Mouse (Mus musculus) thymus, postnatal 0 days (tissue): Measurements from ENCODE around the gene Prex1. TPM values are rescaled to one million over a fixed set of nuclear protein-coding genes. Genes with fewer than 3 reads are reported as not detected.

Source experiments
- DNase-seq: peaks from one replicate; pipeline ENCODE4 v3.0.0-alpha.2; 2015; ENCODE audit warnings: low spot score
- polyA plus RNA-seq: library from polyadenylated mRNA; unstranded; fragments of >200 nt; fragmentation: Nextera tagmentation; extraction: Ambion mirVana; gene quantifications from 2 replicates; pipeline ENCODE4 v1.2.1, GENCODE M21; 2015

Gene Prex1
- polyA plus RNA-seq, 1 experiment from 2014 or later: 49.8 TPM

GRCm38 (mm10) chr2:166563076-166563475 is 150.6 kb downstream of the Prex1 start:
- no peak for DNase-seq

DNA sequence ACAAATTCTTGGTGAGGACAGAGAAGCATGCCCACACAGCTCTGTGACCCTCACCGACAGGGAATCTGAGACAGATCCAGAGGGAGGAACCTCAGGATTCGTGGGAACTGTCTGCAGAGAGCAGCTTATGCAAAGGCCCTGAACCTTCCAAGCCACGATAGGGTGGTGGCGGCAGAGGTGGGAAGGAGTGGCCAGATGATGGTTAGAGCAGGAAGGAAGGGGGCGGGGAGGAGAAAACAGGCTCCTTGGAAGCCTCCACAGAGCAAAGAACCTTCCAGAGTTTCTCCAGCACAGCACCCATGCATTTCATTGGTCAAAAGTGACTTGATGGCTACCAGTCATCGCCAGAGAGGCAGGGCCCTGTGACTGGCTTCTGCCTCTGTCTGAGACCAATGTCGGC is 151.9 kb downstream of the Prex1 start:
- DNase-seq: no peak

DNA sequence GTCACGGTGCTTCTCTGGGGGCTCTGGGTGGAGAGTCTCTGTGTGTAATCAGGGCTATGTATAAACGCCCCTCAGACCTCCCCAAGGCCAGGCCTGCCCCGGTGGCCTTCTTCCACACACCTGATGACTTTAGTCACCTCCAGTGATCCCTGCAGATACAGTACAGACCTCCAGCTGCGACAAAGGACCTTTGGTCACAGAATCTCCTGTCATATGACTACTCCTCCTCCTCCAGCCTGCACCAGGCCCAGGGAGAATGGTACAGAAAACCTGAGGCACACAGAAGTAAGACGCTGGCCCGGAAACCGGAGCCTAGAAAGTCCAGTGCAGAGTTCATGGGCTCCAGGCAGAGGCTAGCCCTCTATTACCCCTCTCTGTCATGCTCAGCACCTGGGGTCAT is 152.8 kb downstream of the Prex1 start:
- DNase-seq: no peak

GRCm38 (mm10) chr2:166559531-166559930 is 154.1 kb downstream of the Prex1 start:
- no peak for DNase-seq

DNA sequence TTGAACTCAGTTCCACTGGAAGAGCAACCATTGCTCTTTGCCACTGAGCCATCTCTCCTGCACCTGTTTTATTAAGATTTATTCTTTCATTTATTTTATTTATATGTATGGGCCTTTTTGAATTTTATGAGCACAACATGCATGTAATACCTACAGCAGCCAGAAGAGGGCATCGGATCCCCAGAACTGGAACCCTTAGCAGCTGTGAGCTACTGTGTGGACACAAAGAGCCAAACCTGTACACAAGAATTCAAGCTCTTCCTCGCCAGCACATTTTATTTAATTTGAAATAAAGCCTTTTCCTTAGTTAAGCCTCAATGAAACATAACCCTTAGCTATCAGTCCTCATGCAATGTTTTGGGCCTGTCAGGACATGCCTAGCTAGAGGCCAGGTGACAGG is 158.1 kb downstream of the Prex1 start:
- DNase-seq: peak; percentile 53

- no peak for DNase-seq
Observed at GRCm38 (mm10) chr2:166554169-166554505, 159.5 kb downstream of the Prex1 start.

- peak; percentile 90 for DNase-seq
Observed at GRCm38 (mm10) chr2:166553502-166554168, 160.0 kb downstream of the Prex1 start.

GRCm38 (mm10) chr2:166552657-166553056 is 161.0 kb downstream of the Prex1 start:
- DNase-seq: no peak

DNA sequence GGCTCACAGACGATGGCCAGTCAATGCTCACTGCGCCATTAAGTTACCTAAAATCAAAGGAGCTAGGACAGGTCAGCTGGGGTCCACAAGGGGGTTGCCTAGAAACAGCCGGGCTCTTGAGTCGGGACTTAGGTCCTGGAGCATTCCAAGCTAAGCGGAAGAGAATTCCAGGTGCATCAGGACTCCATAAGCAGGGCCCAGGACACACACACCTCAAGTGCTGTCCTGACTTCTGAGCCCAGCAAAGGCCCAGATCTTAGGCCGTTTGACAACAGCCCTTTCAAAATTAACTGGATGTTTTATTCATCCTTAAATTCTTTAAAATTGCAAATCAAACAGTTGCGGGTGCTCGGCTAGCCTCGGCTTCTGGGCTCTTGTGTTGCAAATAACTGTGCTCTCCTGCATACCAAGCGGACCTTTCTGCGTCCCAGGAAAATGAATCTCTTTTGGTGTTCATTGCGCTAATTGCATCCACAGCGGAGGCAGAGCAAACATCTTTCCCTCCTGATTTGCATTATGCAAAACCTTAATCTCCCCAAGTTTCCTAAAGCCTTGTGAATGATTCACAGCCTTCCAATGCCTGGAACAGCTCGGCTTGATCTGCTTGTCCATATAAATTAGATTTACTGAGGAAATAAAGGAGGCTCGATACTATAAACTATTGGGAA is 161.7 kb downstream of the Prex1 start:
- DNase-seq: no peak

DNA sequence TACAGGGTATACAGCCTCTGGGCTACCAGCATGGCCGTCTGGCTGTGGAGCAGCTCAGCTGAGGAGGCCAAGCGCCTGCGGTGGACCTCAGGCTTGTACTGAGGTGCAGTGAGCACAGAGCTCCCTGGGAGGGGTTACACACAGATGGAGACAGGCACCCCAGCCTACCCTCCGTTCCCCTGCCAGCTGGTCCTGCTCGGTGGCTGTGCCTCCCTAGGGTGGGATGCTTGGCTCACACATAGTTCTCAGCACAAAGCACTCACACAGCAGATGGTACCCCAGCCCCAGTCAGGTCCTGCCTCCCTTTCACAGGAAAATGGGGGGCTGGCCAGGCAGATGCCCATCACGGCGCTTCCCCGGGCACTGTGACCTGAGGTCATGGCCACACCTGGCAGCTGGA is 163.8 kb downstream of the Prex1 start:
- peak; percentile 65 for DNase-seq

GRCm38 (mm10) chr2:166549069-166549468 is 164.6 kb downstream of the Prex1 start:
- peak; percentile 88 for DNase-seq

DNA sequence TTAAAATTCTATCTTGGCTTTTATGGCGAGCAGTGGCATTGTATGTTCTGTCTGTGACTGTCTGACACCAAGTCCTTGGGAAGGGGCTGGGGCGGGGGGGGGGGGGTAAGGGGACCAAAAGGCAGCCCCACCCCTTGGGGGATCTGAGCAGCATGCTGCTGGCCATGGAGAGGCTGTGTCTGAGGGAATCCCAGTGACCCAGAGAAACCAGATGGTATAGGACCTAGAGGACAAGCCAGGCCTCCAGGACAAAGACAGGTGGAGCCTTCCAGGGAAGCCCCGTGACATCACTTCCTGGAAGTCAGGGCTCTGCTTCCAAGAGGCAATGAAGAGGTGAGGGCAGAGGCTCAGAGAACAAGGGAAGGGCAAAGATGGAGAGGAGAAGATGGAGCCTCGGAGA is 168.1 kb downstream of the Prex1 start:
- no peak for DNase-seq

DNA sequence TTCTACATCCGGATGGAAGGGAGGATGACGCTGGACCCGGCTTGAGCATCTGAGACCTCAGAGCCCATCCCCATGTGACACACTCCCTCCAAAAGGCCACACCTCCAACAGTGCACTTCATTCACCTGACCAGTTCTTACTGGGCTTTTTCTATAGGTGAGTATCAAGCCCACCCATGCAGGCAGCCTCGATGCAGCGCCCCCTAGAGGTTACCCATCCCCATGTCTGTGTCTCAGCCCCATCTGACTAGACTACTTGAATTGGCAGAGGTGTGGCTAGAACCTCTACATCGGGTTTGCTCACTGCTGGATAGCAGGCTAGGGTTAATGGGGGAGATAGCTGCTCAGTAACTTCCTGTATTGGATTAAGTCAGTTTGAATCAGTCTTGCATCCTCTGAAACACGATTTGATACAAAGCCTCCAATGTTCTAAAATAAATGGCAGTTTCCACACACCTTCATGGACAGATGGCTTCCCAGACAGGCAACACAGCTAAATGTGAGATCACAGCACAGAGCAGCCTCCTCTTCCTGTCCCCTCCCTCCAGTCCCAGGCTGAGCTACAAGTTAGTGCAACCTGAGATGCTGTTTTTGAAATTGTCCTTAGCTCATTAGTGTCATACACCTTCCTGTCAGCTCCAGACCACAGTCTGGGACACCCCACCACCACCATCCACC is 168.9 kb downstream of the Prex1 start:
- peak; percentile 51 for DNase-seq

DNA sequence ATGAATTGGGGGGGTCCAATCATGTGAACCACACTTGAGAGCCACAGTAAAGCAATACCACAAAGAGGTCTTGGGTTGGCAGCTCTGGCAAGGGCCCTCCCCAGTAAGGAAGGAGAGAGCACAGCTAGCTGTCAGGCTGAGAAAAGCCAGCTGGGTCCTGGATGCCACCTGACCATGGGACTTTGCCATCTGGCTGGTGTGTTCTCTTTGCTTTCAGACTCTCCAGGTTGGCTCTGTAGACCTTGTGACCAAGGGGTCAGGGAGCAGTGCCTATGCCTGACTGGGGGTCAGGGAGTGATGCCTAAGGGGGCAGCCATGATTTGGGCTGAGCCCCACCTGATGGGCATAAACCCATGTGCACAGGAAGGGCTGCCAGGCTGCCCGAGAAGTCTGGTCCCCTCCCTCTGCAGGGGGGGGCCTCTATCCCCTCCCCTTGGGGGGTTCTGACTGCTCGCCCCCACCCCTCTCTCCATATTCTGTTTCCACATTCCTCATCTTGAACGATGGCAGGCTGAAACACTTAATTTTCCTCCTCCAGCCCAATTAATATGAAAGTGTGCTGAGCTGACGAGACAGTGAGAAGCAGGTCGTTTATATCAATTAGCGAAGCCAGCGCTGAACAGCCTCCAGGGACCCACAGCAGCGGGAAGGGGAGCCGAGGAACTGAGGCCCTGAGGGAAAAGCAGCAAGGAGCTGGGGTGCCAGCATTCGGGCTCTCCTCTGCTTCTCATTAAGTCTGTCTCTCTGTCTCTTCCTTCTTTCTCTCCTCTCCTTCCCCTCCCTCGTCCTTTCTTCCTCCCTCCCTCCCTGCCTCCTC is 172.3 kb downstream of the Prex1 start:
- DNase-seq: no peak

DNA sequence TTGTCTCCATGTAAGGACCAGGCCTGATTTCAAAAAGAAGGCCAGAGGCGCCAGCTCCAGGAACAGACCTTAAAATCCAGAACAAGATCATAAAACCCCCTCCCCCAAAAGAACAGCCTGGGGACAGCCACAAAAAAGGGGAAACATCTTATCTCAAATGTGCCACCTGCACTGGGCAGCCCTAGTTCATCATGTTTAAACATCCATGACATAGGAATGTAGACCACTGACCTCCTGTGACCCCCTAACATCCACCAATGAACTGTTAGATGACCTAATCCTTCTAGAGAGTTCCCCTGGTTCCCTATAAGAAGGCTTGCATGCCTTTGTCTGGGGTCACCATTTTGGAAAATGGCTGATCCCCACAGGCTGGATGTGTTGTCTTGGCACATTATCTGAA is 173.4 kb downstream of the Prex1 start:
- DNase-seq: no peak

DNA sequence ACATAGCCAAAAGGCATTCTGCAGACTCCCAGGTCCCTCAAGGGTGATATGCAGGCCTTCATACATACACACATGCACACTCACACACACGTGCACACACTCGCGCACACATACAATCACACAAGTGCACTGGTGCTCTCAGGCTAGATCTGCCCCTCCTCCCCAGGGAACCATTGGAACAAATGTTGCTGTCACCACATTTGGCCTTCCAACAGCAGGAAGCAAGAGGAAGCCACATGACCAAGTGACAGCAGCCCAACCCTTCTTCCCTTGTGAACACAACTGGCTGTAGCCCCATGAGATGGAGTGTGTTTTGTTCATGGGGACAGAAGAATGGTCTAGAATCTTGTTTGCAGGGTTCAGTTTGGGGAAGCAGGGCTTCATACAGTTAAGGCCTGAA is 176.7 kb downstream of the Prex1 start:
- DNase-seq: no peak

- DNase-seq: no peak
Observed at GRCm38 (mm10) chr2:166535519-166535918, 178.1 kb downstream of the Prex1 start.

DNA sequence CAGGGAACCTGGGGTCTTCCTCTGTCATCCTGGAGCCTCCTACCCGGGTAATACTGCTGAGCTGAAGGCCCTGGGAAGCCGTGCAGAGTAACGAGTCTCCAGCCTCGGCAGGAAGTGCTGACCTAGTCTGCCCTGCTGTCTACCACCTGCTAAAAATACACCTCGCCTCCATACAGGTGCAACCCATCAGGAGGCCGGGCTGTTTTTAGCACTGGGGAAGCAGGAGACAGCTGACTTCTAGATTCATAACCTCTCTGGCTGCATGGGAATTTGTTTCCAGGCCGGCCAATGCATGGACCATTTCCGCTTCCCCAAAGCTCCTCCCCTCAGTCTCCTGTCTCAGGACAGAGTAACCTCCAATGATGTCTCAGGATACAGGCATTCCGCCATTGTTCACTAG is 187.4 kb downstream of the Prex1 start:
- peak; percentile 35 for DNase-seq

- DNase-seq: no peak
Observed at GRCm38 (mm10) chr2:166523156-166523890, 190.3 kb downstream of the Prex1 start.

DNA sequence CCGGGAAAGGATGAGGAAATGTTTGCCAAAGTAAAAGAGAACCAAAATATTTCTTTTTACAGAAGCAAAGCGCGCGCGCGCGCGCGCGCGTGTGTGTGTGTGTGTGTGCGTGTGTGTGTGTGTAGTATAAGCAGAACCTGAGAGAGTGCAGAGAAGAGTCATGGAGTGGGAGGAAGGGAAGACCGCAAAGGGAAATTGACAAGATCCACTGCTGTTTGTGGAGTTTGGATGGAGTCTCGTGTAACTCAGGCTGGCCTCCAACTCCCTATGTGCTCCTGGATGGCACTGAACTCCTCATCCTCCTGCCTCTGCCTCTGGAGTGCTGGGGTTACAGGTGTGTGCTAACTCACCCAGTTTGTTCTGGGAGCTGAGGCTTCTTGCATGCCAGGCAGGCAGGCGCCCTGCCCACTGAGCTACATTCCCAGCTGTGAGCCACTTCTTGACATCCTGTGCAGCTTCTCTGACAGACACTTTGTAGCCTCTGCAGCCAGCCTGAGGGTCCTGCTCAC is 191.0 kb downstream of the Prex1 start:
- no peak for DNase-seq
